Mouse (Mus musculus) thymus, postnatal 36 days (tissue): ENCODE data around the gene Uox.

ENCODE experiments used
- DNase-seq, 2 experiments: peaks; one replicate each; pipeline ENCODE4 v3.0.0; 2022; ENCODE audit warnings: mixed read lengths in 2 of 2

Uox gene

DNA sequence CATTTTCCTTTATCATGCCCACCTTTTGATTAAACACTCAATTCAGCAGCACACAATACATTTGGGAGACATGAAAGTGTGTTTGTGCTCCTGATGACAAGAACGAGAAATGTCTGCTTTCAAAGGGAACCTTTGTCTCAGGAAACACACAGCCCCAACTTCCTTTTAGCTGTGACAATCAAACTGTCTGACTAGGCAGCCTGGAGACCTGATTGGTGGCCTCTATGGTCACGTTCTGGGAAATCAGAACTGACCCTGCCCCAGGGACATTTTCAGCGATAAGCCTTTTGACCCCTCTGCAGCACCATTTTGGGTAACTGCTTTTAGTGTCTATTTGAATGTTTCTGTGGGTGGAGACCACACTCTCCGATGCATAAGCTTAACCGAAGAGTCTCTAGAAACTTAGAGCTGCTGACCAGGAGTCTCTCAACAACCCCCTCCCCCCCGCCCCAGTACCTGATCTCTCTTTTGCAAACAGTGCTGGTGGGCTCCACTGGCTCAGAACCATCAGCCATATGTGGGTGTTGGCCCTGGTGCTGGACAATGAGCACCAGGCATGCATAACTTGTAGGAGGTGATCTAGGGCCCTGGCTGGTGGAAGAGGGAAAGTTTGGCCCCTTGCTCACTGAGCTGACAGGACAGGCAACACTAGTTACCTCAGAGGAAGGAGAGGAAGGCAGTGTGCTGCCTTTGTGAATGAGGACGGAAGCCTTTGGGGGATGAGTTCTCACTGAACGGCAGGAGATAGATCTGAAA is 58.2 kb downstream of the Uox start:
- DNase-seq = no peak

DNA sequence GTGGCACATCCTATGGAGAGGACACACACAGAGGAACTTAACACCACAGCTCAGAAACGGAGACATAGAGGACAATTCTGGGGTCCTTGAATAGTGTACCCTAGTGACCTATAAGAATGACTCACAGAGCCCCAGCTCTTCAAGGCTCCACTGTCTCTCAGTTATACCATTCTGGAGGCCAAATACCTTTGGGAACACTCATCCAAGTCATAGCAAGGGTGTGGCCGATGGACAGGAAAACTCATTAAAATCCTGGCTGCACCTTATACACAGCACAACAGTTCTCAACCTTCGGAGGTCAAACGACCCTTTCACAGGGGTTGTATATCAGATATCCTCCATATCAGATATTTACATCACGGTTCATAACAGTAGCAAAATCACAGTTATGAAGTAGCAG is 62.3 kb downstream of the Uox start:
- no peak for DNase-seq

DNA sequence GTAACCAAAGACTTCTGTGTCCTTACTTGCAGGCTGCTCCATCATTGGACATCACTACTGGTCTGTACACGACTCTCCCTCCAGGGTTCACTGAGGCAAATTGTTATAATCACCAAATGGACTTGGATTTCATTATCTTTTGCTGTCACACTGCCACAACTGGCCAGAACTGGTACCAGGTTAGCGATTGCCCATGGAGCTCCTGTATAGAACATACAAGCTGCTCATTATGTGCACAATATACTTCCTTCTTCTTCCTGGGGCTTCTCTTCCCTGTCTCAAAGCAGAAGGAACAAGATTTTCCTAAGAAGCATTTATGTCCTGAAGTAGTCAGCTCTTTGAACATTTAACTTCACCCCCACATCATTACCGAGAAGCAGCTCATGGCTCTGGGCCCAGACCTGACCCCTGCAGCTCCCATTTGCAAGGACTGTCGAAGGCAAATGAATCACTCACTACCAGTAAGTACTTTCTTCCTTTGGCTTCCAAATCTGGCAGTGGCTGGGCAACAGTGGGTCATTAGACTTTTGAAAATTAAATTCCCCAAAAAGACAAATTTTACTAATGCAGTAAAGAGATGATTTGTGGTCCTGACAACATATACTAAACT is 71.7 kb downstream of the Uox start:
- no peak for DNase-seq

DNA sequence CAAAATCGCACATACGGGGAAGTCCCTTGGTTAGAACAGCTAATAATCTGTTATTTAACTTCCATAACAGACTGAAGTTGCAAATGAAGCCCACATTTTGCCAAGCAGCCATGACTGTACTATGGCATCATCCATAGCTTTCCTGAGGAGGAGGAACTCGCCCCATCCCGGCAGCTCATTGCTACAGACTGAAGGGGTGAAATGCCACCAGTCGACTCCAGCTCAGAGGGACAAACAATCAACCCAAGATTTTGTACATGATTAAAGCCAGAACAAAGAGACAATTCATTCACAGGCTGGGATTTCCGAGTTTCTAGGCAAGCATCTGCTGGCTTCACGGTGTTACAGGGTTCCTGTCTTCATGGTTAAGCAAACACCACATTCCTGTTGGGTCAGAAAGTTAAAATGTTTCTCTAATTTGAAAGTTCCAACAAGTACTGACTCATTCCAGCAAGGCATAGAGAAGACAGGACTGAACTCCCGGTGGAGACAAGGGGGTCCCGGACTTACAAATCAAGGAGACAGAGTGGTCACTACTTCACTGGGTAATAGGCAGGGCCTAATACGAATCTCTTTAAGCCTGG is 79.2 kb downstream of the Uox start:
- DNase-seq = no peak

DNA sequence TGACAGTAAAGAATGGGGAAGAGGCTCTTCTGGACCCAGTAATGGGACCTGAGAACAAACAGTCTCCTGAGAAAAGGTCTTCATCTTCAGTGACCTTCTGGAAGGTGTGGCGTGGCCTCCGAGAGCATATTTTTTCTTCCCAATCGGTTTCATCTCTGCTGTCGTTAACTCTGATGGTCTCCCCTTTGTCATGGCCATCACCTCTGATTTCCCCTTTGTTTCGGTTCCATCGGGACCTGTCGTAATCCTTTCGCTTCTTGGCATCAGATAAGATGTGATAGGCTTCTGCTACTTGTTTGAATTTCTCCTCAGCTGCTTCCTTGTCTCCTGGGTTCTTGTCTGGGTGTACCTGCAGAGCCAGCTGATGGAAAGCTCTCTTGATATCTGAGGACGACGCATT is 80.5 kb downstream of the Uox start:
- no peak for DNase-seq

DNA sequence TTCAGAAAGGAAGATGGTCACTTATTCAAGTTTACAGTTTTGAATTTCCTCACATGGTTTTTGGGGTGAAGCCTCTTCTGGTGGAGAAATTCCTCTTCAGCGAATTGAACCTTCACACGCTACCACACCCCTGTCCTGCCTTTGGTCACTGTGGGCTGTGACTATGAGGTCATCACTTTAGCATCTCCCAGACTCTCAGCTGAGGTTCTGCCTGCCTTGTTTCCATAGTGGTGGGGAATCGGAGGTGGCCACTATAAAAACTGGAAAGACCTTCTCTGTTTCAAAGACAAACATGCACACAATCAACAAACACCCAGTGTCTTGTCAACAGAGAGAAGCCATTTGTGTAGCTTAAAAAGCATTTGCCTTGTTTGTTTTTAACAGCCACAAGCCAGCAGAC is 81.0 kb downstream of the Uox start, which contains the start of gene 4930503B20Rik:
Gene 4930503B20Rik, minus strand, starts transcription at position 101 of the 400 bp plus-strand sequence.
- no peak for DNase-seq

DNA sequence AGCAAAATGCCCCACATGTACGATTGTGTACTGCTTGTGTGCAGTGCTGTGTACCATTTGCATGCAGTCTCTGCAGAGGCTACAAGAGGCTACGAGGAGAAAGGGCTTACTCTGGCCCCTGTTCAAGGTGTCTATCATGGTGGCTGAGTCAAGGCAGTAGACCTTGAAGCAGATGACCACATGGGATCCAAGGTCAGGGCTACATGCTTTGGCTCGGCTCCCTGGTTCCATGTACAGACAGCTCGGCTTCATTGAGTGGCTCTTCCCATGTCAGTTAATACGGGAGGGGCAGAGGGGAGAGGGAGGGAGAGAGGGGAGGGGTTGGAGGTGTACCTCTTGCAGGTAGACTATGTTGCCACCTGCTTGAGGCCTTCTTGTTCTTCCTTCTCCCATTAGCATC is 82.2 kb downstream of the Uox start:
- DNase-seq = no peak

DNA sequence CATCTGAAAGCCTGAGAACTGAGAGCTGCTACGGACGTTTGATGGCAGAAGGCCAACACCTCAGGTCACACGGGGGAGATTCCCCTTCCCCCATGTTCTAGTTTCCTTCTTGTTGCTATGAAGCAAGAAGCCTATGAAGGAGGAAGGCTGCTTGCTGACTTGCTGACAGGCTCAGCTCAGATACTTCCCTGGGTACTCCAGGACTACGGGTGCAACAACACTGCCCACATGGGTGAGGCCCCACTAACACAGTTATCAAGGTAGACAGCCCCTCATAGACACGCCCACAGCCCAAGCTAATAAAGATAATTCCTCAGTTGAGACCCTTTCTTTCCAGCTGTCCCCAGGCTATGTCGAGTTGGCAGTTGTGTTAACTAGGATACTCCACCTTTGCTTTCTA is 83.5 kb downstream of the Uox start:
- no peak for DNase-seq

DNA sequence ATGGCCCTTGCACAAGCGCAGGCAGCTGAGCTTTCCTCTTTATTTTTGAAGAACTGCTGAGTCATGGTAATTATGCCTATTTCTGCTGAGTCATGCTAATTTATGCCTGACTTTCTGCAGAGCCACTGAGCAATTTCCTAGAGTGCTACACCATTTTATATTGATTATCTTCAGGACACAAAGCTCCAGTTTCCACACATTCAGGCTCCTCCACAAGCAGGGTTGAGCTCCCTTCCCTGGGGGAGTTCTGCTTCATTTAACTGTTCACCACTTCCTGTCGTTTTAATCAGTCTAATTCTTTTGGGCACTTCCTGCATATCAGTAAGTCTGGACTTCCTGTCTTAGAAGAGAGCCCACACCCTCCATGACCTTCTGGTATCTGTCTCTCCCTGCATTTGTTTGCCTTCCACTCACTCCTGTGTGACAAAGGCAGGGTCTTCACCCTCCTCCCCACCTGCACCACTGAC is 84.9 kb downstream of the Uox start:
- no peak for DNase-seq

DNA sequence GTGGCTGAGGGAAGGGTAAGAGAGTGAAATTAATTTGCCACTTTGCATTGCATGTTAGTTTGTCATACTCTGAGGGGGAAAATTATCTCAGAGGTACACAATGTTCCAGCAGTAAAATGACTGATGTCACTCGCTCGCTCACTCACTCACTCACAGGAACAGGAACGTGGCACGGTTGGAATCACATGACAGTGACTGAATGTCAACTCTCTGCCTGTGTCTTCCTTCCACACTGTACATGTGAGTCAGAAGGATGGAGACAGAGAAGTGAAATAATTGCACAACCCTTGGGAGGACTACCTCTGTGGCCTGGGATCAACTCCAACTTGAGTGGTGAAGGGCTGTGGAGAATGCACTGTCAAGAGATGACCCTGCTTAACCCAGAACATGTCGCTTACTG is 87.2 kb downstream of the Uox start:
- no peak for DNase-seq

DNA sequence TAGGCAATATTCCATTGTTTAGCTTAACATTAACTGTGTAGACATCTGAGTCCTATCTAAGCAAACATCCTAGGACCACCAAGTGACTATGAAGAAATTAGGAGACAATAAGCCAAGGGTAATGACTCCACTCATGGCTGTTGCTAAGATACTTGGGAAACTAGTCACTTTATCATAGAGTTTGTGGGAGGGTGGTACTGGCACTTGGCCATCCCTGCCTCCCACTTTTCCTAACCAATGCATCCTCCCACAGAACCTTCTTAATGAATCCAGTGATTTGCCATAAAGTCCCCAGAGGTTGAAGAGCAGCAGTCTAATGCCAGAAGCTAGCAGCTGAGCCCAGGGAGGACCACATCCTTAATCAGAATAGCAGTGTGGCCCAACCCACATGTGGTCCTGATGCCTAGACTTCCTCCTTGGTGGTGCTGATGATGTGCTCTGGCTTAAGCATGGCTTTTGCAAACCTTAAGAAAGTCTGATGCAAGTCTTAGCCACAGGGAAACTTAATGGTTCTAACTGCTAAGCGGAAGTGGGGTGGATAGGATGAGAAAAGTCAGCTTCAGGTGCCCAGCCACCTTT is 87.9 kb downstream of the Uox start:
- DNase-seq = no peak

DNA sequence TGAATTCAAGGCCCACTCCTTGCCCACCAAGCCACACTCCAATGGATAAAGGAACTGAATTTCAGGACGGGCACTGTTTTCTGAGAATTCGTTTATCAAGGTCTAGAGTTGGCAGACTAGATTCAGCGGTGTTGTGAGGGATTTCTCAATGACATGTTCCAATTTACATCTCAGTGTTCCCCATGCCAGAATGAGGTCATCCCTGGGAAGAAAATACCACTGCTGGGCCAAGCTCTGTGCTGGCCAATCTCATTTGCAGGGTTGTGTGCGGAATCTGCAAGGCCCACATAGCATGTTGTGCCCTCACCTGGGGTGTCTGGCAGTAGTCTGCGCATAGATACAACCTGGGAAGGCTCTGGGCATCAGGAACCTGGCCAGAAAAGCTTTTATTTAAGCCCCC is 89.1 kb downstream of the Uox start:
- no peak for DNase-seq

DNA sequence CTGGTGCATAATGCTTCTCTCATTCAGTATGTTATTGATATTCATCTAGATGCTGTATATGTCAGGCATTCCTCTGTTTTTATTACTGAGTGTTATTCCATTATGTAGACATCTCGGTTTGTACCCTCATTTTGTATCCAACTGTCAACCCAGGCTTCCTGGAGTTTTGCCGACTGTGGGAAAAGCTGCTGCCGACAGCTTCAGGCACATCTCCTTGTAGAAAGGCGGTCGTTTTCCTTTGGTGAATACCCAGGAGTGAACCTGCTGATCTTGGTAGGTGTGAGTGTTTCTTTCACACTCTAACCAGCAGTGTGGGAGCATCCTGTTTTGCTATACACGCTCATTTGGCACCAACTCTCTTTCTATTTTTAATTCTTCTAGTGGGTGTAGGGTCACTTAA is 90.8 kb downstream of the Uox start:
- DNase-seq = no peak

DNA sequence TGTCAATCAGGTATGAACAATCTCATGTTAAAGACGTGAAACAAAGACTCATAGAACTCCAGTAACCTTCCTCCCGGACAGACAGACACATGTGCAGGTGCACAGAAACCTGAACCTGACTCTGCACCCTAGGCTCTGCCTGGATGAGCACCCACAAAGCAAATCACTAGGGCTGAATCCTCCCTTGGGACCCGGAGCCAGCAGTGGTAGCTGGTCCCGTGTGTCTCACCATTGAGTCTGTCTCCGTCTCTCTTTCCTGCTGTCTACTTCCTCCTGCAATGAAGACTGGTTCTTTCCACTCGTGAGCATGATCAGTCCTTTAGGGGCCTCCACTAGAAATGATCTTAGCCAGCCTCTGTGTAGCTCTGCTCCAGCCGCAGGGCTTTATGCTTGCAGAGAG is 91.7 kb downstream of the Uox start:
- DNase-seq = no peak

DNA sequence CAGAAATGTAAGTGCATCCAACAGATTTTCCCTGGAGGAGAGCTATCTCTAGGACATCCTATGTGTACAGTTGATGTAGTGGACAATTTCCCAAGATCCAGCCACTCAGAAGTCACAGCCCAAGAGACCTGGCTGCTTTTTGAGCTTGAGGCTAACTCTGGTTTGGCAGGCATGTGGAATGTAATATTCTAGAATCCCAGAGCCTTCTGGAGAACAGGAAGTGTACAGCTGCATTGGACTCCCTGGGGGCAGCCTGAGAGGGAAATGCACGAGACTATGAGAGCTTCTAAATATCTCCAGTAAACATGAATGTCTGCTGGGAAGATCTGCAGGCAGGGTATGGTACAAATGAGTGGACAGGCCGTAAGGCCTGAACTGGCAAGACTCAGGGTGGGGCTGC is 100.9 kb downstream of the Uox start:
- no peak for DNase-seq

DNA sequence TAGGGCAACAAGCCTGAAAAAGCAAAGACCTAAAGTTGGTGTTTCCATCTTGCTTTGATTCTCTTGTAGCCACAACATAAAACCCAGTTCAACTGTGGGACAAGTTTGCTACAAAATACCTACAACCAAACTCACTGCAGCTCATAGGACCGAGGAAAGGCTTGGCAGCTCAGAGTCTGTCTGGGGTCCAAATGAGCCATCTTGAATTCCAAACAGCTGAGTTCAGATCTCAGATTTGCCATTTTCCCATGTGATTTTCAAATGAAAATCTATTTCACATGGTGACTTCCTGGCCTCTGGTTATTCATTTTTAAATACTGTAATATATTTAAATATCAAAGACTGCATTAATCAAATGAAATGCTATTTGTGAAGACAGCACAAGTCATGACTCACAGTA is 104.9 kb downstream of the Uox start:
- DNase-seq = no peak

DNA sequence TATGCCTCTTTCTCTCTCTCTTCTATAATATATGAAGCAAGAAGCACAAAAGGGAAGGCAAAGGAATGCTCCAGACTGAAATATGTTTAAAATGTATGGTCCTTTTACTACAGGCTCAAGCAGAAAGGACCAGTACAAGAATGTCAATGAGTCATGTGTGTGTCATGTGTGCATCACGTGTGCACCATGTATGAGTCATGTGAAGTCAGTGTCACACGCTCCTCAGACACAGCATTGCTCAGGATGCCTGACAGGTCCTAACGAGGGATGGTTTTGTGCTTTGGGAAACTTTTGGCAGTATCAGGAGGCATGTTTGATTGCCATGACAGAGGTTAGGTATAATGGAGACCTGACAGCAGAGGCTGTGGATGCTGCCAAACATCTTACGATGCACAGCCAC is 106.0 kb downstream of the Uox start:
- no peak for DNase-seq

DNA sequence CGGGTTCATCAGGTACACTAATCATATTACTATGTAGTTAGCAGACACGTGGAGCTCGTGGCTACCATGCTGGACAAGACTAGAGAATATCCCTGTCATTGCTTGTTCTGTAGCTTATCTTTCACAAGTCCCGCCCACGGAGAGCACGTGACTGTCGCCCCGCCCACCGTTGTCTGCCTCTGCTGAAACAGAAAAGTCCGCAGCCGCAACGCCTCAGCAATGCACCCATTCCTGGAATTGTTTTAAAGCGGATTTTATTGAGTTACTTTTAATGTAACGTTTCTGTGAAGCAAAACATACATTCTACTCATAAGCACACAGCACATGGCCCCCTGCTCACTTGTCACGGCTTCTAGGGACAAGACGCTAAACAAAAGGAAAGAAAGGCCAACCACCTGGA is 109.4 kb downstream of the Uox start:
- DNase-seq = no peak

DNA sequence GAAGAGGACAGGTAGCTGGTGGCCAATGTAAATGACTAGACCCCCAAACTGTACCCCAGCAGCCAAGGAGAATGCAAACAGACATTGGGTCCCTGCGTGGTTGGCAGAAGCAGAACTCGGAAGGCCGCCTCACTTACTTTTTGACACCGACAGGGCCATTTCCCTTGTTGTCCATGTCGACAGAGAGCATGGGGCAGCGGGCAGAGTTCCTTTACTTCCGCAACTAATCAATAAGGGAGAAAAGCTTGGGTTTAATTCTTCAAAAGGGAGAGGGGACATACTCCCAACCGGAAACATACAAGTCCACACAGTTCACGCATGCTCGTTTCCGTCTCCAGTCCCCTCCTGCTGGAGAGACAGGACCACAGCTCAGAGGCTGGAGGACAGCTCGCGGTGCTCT is 110.4 kb downstream of the Uox start:
- DNase-seq = no peak

DNA sequence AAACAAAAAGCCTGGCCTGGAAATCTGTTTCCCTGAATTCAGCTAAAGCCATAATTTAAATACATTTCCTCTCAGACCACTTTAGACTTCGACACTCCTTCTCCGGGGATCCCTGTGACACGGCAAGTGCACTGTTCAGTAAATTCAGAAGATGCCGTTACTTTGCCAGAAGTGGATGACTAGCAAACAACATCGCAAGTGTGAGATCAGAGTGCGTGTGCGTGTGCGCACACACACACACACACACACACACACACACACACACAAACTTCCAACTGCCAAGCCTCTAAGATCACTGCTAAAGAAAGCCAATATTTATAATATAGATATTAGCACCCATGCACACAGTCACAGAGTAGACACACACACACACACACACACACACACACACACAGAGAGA is 111.5 kb downstream of the Uox start:
- no peak for DNase-seq
